Mouse (Mus musculus): ENCODE data around the gene Gm20696. TPM values are rescaled to one million over a fixed set of nuclear protein-coding genes. Genes with fewer than 3 reads are reported as not detected.

Gene Gm20696
- polyA plus RNA-seq, 1 experiment from 2014 or later: 3.2 TPM

DNA sequence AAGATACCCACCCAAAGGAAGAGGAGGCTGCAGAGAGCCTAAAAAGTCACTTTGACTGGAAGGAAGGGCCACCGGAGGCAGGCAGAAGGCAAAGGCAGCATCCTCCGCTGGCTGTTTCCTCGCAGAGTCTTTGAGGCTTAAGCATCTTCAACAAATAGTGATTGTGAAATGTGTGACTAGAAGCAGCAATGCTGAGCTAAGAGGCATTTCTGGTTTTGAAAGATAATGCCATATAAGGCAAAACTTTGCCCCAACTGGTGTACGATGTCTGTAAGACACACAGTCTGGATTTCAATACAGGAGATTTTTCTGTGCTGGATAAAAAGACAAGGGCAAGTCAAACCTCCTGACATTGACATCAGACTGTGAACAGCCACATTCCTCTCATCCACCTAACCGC lies 195.7 kb downstream of the Gm20696 start:
- 84% methylated on average over 5 of the region's 5 CpGs for WGBS
- Histone ChIP-seq H3K9me3 (replicated peaks) (no peaks in the 10 kb centered on the region), H3K27ac (peak overlapping the region; percentile 37; the same call in 1 of the 2 replicates), H3K4me3 (no peak overlapping the region), H3K27me3 (ENCODE audit: low read depth, poor library complexity, severe bottlenecking) (peaks cover 9% of the 10 kb centered on the region), H3K4me1 (peaks cover 55% of the 10 kb centered on the region), H3K36me3 (no peaks in the 10 kb centered on the region)
- DNase-seq (ENCODE audit: low spot score): no peak

DNA sequence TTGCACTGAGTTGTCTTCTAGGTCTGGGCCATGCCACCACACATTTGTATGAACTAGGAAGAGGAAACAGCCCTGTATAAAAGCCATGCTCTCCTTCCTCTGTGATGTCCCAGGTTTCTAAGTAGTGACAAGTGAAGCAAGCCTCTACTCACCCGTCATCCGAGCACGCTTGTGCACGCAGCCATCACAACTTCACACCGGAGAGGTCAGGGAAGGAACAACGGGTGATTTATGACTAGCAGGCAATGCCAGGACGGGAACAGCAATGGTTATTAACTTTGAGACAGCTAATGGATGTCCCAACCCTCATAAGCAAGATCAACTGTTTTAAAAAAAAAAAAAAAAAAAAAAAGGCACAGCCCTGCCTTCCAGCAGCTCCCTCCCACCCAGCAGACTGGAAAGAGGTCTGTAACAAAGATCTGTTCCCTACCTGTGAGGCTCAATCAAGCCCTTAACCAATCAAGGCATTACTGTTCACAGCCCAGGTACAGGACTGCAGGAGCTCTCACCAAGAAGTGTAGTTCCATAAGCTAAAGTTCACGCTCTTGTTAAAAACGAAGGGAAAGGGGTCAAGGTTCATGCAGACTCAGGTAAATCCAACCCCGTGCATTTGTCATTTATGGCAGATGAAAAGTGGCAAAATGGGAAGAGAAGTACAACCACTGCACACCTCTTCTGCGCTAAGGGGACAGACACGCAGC lies 197.3 kb downstream of the Gm20696 start:
- Histone ChIP-seq H3K27me3 (ENCODE audit: low read depth, poor library complexity, severe bottlenecking) (peaks cover 23% of the 10 kb centered on the region), H3K27ac (0 out of 2 replicates have a peak overlapping the region, but pooled peaks have one; percentile 16), H3K4me3 (no peak overlapping the region), H3K36me3 (no peaks in the 10 kb centered on the region), H3K9me3 (replicated peaks) (no peaks in the 10 kb centered on the region), H3K4me1 (peaks cover 64% of the 10 kb centered on the region)
- 37% methylated on average over 12 of the region's 12 CpGs for WGBS
- peak; percentile 59 for DNase-seq (ENCODE audit: low spot score)

DNA sequence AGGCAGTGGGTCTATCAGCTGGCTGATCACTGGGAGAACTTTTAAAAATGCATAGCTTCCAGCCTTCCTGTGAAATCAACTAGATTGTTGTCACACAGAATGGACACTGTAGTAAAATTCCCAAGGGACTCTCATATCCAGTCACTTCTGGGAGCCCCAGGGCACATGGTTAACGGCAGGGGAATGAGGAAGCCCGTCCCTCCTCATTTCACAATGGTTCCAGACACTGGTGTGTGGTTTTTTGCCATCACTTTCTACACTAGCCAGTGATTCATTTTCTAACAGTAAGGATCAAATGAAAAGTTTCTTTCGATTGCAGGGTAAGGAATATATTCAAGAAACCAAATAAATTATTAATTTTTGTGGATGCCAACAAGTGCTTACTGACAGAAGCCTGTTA lies 198.8 kb downstream of the Gm20696 start:
- H3K4me1 ChIP-seq: peaks cover 64% of the 10 kb centered on the region
- peaks cover 32% of the 10 kb centered on the region for H3K27me3 ChIP-seq (ENCODE audit: low read depth, poor library complexity, severe bottlenecking)
- H3K4me3 ChIP-seq: no peak overlapping the region
- DNase-seq (ENCODE audit: low spot score): no peak
- no peak overlapping the region for H3K27ac ChIP-seq
- H3K9me3 ChIP-seq (replicated peaks): no peaks in the 10 kb centered on the region
- 55% methylated on average over 3 of the region's 3 CpGs for WGBS
- H3K36me3 ChIP-seq: no peaks in the 10 kb centered on the region

DNA sequence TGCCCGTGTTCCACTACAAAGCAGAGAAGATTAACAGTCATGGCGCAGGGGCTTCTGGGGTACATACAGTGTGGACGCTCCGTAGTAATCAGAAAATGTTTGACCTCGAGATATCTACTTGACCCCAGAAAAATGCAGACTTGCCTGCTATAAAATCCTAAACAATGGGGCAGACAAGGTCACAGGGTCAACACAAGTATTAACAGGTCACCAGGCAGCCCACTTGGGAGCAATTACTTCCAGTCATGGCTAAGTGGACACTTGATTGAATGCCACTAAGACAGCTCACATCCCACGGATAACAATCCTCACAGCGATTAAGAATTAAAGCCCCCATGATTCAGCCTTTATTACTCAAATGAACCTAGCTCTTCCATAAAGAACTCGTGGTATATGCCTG lies 199.5 kb downstream of the Gm20696 start:
- Histone ChIP-seq H3K4me1 (peaks cover 64% of the 10 kb centered on the region), H3K27ac (no peak overlapping the region), H3K4me3 (no peak overlapping the region), H3K36me3 (no peaks in the 10 kb centered on the region), H3K27me3 (ENCODE audit: low read depth, poor library complexity, severe bottlenecking) (peaks cover 39% of the 10 kb centered on the region), H3K9me3 (replicated peaks) (no peaks in the 10 kb centered on the region)
- WGBS: 15% methylated on average over 8 of the region's 8 CpGs
- no peak for DNase-seq (ENCODE audit: low spot score)

DNA sequence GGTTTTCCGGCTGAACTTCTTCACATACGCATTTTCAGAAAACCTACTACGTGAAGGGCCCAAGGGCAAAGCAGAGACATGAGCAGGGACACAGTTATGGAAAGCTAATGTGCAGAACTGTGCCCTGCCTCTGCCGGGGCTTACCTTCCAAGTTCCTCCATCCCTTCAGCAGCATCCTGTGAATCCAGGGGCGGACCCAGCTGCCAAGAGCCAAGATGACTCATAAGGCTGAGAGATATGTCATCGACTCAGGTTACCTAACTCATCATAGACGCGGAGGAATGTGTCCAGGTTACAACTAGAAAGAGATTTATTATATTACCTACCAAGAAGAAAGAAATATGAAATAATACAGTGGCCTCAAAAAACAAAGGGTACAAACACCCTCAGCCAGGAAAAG lies 200.2 kb downstream of the Gm20696 start:
- Histone ChIP-seq H3K9me3 (replicated peaks) (no peaks in the 10 kb centered on the region), H3K27ac (no peak overlapping the region), H3K36me3 (no peaks in the 10 kb centered on the region), H3K4me1 (peaks cover 64% of the 10 kb centered on the region), H3K4me3 (no peak overlapping the region), H3K27me3 (ENCODE audit: low read depth, poor library complexity, severe bottlenecking) (peaks cover 39% of the 10 kb centered on the region)
- no peak for DNase-seq (ENCODE audit: low spot score)
- WGBS: 78% methylated on average over 8 of the region's 8 CpGs

DNA sequence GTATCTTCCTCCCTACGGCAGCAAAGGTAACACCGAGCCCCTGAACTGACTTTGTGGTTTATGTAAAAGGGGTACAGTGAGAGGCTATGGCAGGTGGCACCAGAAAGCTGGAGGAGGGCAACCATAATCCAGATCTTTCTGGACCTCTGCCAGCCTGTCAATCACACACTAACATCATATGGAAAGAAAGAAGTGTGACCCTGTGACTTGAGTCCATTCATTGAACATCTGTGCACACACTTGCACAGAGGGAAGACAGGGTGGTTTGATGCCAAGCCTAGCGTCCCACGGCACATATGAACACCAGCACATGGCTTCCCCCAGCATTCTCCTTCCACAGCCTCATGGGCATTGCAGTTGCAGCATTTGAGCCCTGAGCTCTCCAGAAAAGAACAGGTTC lies 202.1 kb downstream of the Gm20696 start:
- Histone ChIP-seq H3K27me3 (ENCODE audit: low read depth, poor library complexity, severe bottlenecking) (peaks cover 43% of the 10 kb centered on the region), H3K4me3 (no peak overlapping the region), H3K27ac (no peak overlapping the region), H3K4me1 (peaks cover 46% of the 10 kb centered on the region), H3K36me3 (no peaks in the 10 kb centered on the region), H3K9me3 (replicated peaks) (no peaks in the 10 kb centered on the region)
- no peak for DNase-seq (ENCODE audit: low spot score)
- 93% methylated on average over 4 of the region's 4 CpGs for WGBS

DNA sequence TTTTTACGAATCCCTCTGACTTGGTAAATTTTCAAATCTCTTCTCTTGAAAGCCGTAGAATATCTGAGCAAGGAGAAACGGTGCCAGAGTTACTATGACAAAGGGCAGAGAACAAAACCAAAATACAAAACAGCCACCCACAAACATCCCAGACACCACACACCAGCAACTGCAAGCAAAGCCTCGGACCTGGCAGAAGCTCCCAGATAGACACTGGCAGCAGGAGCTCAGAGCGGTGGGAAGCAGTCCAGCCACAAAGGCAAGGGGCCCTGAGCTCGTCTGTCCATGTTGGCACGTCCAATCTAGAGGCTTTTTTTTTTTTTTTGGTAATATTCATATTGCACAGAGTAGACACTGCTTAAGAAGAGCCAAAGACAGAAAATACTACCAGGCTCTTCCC lies 202.7 kb downstream of the Gm20696 start:
- no peaks in the 10 kb centered on the region for H3K9me3 ChIP-seq (replicated peaks)
- H3K27me3 ChIP-seq (ENCODE audit: low read depth, poor library complexity, severe bottlenecking): peaks cover 43% of the 10 kb centered on the region
- no peak overlapping the region for H3K4me3 ChIP-seq
- no peaks in the 10 kb centered on the region for H3K36me3 ChIP-seq
- no peak for DNase-seq (ENCODE audit: low spot score)
- WGBS: 92% methylated on average over 7 of the region's 7 CpGs
- no peak overlapping the region for H3K27ac ChIP-seq
- H3K4me1 ChIP-seq: peaks cover 40% of the 10 kb centered on the region

DNA sequence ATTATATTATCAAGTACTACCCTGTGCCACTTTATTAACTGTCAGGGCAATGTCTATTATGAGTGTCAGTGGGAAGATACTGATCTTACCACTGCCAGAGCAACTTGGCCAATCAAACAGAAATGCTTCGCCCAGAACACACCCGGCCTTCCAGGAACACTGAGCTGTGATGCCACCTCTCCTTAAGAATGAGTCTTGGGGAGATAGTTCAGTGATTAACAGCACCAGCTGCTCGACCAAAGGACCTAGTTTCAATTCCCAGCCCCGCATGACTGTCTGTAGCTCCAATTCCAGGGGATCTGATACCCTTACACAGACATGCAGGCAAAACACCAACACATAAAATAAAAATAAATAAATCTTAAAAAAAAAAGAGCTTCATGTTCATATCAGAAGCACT lies 207.8 kb downstream of the Gm20696 start:
- DNase-seq (ENCODE audit: low spot score): no peak
- Histone ChIP-seq H3K27me3 (ENCODE audit: low read depth, poor library complexity, severe bottlenecking) (peaks cover 19% of the 10 kb centered on the region), H3K27ac (no peak overlapping the region), H3K4me3 (no peak overlapping the region), H3K9me3 (replicated peaks) (no peaks in the 10 kb centered on the region), H3K4me1 (peaks cover 4% of the 10 kb centered on the region), H3K36me3 (no peaks in the 10 kb centered on the region)
- 93% methylated on average over 4 of the region's 4 CpGs for WGBS

DNA sequence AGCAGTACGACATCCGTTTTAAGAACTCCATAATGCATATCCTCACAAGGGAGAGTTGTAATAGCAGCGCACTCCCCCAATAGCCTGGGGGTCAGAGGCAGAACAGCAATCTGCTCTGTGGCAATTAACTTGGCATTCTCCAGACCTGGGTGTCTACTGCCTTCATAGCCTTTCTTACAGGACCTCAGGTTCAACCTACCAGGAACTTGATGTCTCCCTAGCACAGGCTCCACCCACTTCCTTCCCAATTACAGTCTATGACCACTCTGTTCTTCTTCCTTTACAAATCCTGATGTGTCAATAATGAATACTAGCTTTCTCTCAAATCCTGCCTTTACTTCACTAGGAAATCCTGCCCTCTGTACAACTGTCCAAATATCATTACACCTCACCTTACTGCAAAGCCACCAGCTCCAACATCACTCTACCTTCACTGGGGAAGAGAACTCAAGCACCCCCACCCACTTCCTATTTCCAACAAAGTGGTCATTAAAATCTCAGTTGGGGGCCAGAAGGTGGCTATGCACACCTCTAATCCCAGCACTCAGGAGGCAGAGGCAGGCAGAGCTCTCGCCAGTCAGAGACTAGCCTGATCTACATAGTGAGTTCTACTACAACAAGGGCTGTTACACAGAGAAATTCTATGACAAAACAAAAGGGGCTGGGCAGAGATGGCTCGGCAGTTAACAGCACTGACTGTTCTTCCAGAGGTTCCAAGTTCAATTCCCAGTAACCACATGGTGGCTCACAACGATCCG lies 212.7 kb downstream of the Gm20696 start:
- 88% methylated on average over 7 of the region's 7 CpGs for WGBS
- Histone ChIP-seq H3K4me1 (peaks cover 37% of the 10 kb centered on the region), H3K36me3 (no peaks in the 10 kb centered on the region), H3K27ac (no peak overlapping the region), H3K9me3 (replicated peaks) (no peaks in the 10 kb centered on the region), H3K4me3 (no peak overlapping the region), H3K27me3 (ENCODE audit: low read depth, poor library complexity, severe bottlenecking) (no peaks in the 10 kb centered on the region)
- no peak for DNase-seq (ENCODE audit: low spot score)

DNA sequence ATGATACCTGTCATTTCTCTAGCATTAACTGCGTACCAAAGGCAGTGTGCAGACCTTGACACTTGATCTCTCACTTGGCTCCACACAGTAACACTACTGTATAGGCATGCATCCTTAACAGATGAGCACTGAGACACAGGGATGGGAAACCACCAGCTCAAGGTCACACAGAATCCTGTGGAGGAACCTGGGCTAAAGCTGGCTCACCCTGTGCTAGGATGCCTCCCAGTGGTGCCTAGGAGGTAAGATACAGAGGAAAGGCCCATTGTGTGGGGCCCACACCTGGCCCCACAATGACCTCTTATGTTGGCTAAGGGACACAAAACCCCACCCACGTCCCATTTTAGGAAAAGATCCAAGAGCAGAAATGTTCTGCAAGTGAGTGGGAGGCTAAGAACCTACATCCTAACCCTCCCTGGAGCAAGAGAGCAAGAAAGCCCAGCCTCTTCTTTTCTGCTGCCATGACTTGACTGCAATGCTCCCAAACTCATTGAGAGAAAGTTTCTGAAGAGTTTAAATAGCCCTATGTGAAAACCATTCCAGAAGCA lies 213.9 kb downstream of the Gm20696 start:
- Histone ChIP-seq H3K4me3 (no peak overlapping the region), H3K9me3 (replicated peaks) (no peaks in the 10 kb centered on the region), H3K27me3 (ENCODE audit: low read depth, poor library complexity, severe bottlenecking) (no peaks in the 10 kb centered on the region), H3K27ac (no peak overlapping the region), H3K36me3 (no peaks in the 10 kb centered on the region), H3K4me1 (peaks cover 39% of the 10 kb centered on the region)
- DNase-seq (ENCODE audit: low spot score): no peak
- WGBS: 74% methylated on average over 2 of the region's 2 CpGs

DNA sequence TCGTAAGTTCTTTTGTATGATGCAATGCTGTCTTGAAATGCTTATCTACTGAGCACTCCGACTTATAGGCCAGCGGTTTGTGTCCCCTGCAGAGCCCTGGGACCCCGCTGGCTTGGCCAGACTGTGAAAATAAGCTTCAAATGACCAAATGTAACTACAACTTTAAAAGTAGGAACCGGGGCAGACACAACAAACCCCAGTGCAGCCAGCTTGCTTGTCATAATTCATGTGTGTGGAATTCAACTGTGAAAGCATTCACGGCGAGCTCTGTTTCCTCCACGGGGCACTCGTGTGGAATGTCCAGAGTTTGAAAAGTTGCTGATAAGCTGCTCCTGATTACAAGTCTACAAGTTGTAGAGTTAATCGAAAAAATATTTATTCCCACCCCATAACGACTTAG lies 215.1 kb downstream of the Gm20696 start:
- H3K4me3 ChIP-seq: no peak overlapping the region
- H3K9me3 ChIP-seq (replicated peaks): no peaks in the 10 kb centered on the region
- no peaks in the 10 kb centered on the region for H3K36me3 ChIP-seq
- WGBS: 58% methylated on average over 11 of the region's 11 CpGs
- H3K27ac ChIP-seq: peak overlapping the region; percentile 58; the same call in 1 of the 2 replicates
- DNase-seq (ENCODE audit: low spot score): no peak
- H3K4me1 ChIP-seq: peaks cover 45% of the 10 kb centered on the region
- no peaks in the 10 kb centered on the region for H3K27me3 ChIP-seq (ENCODE audit: low read depth, poor library complexity, severe bottlenecking)

DNA sequence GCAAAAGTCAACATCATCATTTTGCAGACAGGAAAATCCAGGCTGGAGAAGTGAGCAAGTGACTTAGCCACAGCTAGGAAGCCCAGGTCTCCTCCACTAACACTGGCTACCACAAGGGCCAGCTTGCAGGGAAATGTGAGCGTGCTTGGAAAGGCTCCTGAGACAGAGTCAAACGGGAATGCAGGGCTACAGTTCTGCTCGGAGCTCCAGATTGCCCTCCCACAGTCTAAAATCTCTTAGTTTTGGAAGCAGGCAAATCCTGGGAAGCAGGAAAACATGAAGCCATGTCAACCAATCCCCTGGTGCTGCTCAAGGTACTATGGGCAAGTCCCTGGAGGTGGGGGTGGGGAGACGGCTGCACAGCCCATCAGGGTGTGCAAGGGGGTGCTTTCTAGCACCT lies 219.2 kb downstream of the Gm20696 start:
- H3K4me1 ChIP-seq: peaks cover 39% of the 10 kb centered on the region
- H3K9me3 ChIP-seq (replicated peaks): no peaks in the 10 kb centered on the region
- no peak overlapping the region for H3K27ac ChIP-seq
- DNase-seq (ENCODE audit: low spot score): no peak
- no peak overlapping the region for H3K4me3 ChIP-seq
- no peaks in the 10 kb centered on the region for H3K36me3 ChIP-seq
- H3K27me3 ChIP-seq (ENCODE audit: low read depth, poor library complexity, severe bottlenecking): no peaks in the 10 kb centered on the region
- 85% methylated on average over 4 of the region's 4 CpGs for WGBS

DNA sequence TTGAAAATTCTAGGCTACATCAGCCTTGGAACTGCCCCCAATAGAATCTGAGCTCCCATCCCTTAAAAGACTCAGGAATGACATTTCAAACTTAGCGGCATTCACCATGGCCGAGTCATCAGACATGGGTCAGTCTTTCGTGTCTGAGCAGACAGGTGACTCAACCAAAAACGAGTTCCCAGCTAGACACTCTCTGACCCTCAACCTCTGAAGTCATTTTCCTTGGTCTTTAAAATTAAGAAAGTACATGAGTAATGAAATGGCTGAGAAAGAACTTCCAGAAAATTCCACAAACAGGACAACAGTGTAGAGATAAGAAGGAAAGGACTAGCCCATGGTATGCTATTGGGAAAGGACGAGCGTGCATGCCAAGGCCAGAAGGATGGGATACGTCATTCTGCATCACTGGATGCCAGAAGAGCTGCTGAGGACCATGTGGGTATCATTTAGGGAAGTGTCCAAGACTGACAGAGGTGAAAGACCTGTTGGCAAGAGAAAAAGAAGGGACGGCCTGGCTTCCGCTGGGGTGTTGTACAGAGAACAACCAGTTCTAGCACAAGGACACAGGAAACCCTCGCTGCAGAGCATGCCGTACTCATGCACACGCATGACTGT lies 219.7 kb downstream of the Gm20696 start:
- Histone ChIP-seq H3K27me3 (ENCODE audit: low read depth, poor library complexity, severe bottlenecking) (no peaks in the 10 kb centered on the region), H3K27ac (no peak overlapping the region), H3K9me3 (replicated peaks) (no peaks in the 10 kb centered on the region), H3K4me3 (no peak overlapping the region), H3K4me1 (peaks cover 37% of the 10 kb centered on the region), H3K36me3 (no peaks in the 10 kb centered on the region)
- no peak for DNase-seq (ENCODE audit: low spot score)
- 92% methylated on average over 12 of the region's 12 CpGs for WGBS

All from limb, embryonic 10.5 days (tissue).